Mouse (Mus musculus) liver, embryonic 11.5 days (tissue): ENCODE data around the gene Fam168a. TPM values are rescaled to one million over a fixed set of nuclear protein-coding genes. Genes with fewer than 3 reads are reported as not detected.

Experiments
- ATAC-seq: fragments of 200-750 bp; cut with Nextera tagmentation; replicated peaks from 2 replicates; pipeline ENCODE4 v1.8.0; 2017; ENCODE audit warnings: moderate number of reproducible peaks, mild to moderate bottlenecking, moderate TSS enrichment, moderate library complexity; ENCODE audit not compliant: low FRiP score
- DNase-seq: peaks from one replicate; pipeline ENCODE4 v3.0.0-alpha.2; 2017; ENCODE audit warnings: low spot score
- H3K27ac ChIP-seq: fragments of 300-500 bp; sonication (generic); 2 replicates; pipeline ENCODE4 v1.5.1; 2014; ENCODE audit warnings: mild to moderate bottlenecking, low read depth, low read length, control low read depth
- H3K27me3 ChIP-seq: fragments of 300-500 bp; sonication (generic); replicated peaks from 2 replicates; pipeline ENCODE4 v1.6.1; 2014; ENCODE audit warnings: low read length, mixed read lengths; ENCODE audit not compliant: control insufficient read depth, insufficient read depth
- H3K36me3 ChIP-seq: fragments of 300-500 bp; sonication (generic); 2 replicates; pipeline ENCODE4 v1.6.1; 2014; ENCODE audit warnings: mild to moderate bottlenecking, low read length, moderate library complexity, mixed read lengths; ENCODE audit not compliant: control insufficient read depth, insufficient read depth
- H3K4me1 ChIP-seq: fragments of 300-500 bp; sonication (generic); replicated peaks from 2 replicates; pipeline ENCODE4 v1.6.1; 2014; ENCODE audit warnings: low read length, mixed read lengths; ENCODE audit not compliant: control insufficient read depth, insufficient read depth
- H3K4me2 ChIP-seq: fragments of 300-500 bp; sonication (generic); 2 replicates; pipeline ENCODE4 v1.6.1; 2014; ENCODE audit warnings: mild to moderate bottlenecking, control low read depth, moderate library complexity
- H3K4me3 ChIP-seq: fragments of 300-500 bp; sonication (generic); 2 replicates; pipeline ENCODE4 v1.5.1; 2014; ENCODE audit warnings: low read depth, low read length, control low read depth
- H3K9ac ChIP-seq: fragments of 300-500 bp; sonication (generic); 2 replicates; pipeline ENCODE4 v1.6.1; 2014; ENCODE audit warnings: low read depth, low read length, control low read depth
- H3K9me3 ChIP-seq: fragments of 300-500 bp; sonication (generic); 2 replicates; pipeline ENCODE4 v1.6.1; 2016; ENCODE audit warnings: low read length, inconsistent platforms, mixed read lengths; ENCODE audit not compliant: control insufficient read depth
- WGBS: fragments of 180-500 bp; shearing (Covaris S2); extraction: QIAGEN DNeasy Blood & Tissue Kit; methylation state at CpG from one replicate; pipeline ENCODE4 v1.1.7; 2014; 5-methylcytosine and 5-hydroxymethylcytosine counted together
- polyA plus RNA-seq: library from polyadenylated mRNA; unstranded; fragments of >200 nt; fragmentation: Nextera tagmentation; extraction: Ambion mirVana; gene quantifications from 2 replicates; pipeline ENCODE4 v1.2.1, GENCODE M21; 2014

Gene Fam168a
- polyA plus RNA-seq, 1 experiment from 2014 or later: 18.8 TPM

DNA sequence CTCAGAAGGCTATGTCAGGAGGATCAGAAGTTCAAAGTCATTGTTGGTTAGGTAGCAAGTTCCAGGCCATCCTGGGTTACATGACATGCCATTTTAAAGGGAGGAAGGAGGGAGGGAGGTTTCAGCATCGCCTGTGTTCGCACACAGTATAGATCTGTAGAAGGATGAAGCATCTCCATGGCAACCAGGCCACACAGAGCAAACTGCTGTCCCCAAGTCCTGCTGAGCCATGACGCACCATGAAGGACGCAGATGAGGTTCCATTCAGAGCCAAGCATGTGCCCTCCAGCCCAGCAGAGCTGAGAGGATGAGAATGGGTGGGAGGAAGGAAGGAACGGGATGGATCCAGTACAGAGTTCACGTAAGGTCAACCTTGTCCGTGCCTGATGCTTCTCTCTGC lies 33.0 kb upstream of the Fam168a start:
- H3K9me3 ChIP-seq: no peaks in the 10 kb centered on the region
- H3K36me3 ChIP-seq: no peaks in the 10 kb centered on the region
- H3K27me3 ChIP-seq: no peaks in the 10 kb centered on the region; the same call in 1 of the 2 replicates
- no peak overlapping the region for H3K9ac ChIP-seq
- ATAC-seq: no peak
- H3K4me3 ChIP-seq: no peak overlapping the region
- no peak overlapping the region for H3K27ac ChIP-seq
- 70% methylated on average over 7 of the region's 7 CpGs for WGBS
- H3K4me2 ChIP-seq: no peak overlapping the region
- H3K4me1 ChIP-seq: no peaks in the 10 kb centered on the region
- DNase-seq: no peak

DNA sequence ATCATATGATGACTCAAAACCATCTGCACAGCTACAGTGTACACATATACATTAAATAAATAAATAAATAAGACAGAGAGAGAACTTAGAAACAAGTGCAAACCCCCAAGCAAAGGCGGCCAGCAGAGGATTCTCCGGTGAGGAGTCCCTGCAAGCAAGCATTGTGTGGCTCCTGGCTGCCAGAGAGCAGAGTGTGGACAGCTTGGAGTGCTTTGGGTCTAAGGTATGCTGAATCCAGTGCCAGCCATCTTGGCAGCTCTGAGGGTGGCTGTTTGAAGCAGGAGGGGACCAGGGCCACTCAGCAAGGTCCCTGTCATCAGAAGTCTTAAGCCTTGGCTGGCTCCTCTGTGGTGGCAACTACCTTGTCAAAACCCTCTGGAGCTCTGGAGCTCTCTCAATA lies 31.5 kb upstream of the Fam168a start:
- Histone ChIP-seq H3K27ac (no peak overlapping the region), H3K36me3 (no peaks in the 10 kb centered on the region), H3K9ac (no peak overlapping the region), H3K4me1 (no peaks in the 10 kb centered on the region), H3K27me3 (no peaks in the 10 kb centered on the region; the same call in 1 of the 2 replicates), H3K9me3 (no peaks in the 10 kb centered on the region), H3K4me3 (no peak overlapping the region), H3K4me2 (no peak overlapping the region)
- ATAC-seq (no peak), DNase-seq (no peak)
- 83% methylated on average over 2 of the region's 2 CpGs for WGBS

DNA sequence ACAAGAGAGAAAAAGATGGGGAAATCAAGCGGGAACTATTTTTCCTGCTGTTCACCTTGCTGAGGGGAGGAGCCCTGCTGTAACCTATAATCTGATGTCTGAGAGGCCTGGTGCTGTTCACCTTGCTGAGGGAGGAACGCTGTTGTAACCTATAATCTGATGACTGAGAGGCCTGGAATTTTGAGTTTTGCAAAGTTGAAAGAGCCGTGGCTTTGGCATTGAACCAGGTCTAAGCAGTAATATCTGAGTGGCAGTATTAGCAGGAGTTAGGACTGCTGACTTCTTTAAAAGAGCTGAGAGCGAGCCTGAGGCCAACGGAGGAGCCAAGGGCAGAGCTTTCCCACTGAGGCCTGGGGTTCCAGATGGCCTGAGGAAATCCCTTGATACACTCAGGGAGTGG lies 28.4 kb upstream of the Fam168a start:
- H3K4me3 ChIP-seq: no peak overlapping the region
- WGBS: 80% methylated on average over 5 of the region's 5 CpGs
- no peak overlapping the region for H3K27ac ChIP-seq
- DNase-seq (no peak), ATAC-seq (no peak)
- H3K4me1 ChIP-seq: no peaks in the 10 kb centered on the region
- H3K4me2 ChIP-seq: no peak overlapping the region
- H3K36me3 ChIP-seq: no peaks in the 10 kb centered on the region
- H3K27me3 ChIP-seq: no peaks in the 10 kb centered on the region; the same call in 1 of the 2 replicates
- no peak overlapping the region for H3K9ac ChIP-seq
- no peaks in the 10 kb centered on the region for H3K9me3 ChIP-seq

DNA sequence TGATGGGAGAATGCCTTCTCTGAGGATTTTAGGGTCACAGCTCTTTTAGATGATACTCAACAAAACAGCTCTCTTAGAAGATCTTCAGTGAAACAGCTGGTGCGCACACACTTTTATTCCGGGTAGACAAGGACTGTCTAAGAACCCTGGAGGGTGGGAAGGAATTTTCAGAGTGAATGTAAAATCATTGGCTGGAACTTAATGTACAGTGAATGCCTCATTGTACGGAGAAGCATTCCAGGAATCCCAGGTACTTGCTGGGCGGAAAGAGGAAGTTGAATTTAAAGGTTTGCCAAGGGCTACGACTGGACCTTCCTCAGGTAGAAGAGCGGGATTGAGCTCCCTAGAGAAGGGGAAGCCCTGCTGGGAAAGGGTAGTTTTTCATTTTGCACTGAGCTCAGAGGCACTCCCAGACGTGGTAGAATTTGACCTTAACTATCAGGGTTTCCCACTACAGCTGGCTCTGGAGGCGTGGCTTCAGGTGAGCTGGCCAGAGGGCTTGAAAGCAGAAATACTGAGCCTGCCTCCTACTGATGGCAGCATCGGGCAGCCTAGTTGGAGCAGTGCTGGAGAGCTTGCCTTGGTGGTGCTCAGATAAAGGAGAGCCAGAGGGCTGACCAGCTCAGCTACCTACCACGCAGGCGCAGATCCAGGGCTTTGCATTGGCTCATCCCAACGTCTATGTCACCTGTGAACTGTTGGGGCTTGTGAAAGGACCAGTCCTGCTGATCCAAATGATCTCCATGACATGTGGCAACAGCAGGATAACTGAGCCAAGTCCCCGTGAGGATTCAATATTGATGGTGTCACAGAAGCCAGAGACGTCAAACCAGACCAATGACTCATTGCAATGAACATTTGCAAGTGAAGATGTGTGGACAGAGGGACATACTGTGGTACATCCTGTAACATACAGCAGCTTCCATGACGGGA lies 27.2 kb upstream of the Fam168a start:
- H3K27ac ChIP-seq: no peak overlapping the region
- H3K9me3 ChIP-seq: no peaks in the 10 kb centered on the region
- H3K36me3 ChIP-seq: no peaks in the 10 kb centered on the region
- H3K4me1 ChIP-seq: no peaks in the 10 kb centered on the region
- ATAC-seq (no peak), DNase-seq (no peak)
- H3K4me3 ChIP-seq: no peak overlapping the region
- no peak overlapping the region for H3K4me2 ChIP-seq
- H3K9ac ChIP-seq: no peak overlapping the region
- no peaks in the 10 kb centered on the region for H3K27me3 ChIP-seq
- WGBS: 64% methylated on average over 15 of the region's 15 CpGs

DNA sequence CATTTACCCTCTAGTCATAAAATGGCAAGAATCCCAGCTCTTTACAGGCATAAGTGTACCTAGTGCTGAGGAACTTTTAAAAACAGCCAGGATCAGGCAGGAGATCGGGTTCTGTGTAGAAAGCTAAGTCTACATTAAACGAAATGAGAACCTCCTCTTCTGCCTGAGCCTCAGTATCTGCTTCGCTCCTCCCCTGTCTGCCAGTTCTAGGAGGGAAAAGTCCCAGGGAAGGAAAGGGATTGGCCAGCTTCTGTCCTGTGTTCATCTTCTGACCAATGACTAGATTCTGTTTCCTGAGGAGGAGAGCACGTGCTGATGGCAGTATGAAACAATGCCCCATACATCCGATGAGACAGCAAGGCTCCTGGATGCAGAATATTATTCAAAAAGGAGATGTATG lies 25.3 kb upstream of the Fam168a start:
- DNase-seq (no peak), ATAC-seq (no peak)
- Histone ChIP-seq H3K27me3 (no peaks in the 10 kb centered on the region), H3K9ac (no peak overlapping the region), H3K27ac (no peak overlapping the region), H3K4me2 (no peak overlapping the region), H3K9me3 (no peaks in the 10 kb centered on the region), H3K36me3 (no peaks in the 10 kb centered on the region), H3K4me1 (no peaks in the 10 kb centered on the region), H3K4me3 (no peak overlapping the region)
- WGBS: 59% methylated on average over 5 of the region's 5 CpGs

DNA sequence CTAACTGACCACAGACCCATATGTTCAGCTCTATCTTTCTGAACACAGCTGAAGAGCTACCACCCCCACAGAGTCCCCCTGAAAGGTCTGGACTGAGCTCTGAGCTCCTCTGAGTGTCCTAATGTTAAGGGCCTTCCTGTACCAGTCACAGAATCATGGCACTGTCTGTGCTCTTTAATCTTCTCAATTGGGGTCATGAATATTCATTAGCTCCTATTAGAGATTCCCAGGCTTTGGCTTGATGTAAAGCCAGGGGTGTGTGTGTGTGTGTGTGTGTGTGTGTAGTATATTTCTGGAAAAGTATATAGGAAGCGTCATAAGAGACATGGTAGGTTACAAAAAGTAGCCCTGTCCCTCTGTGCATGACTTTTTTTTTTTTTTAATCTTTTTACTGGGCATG lies 23.2 kb upstream of the Fam168a start:
- ATAC-seq: no peak
- H3K27me3 ChIP-seq: no peaks in the 10 kb centered on the region
- no peaks in the 10 kb centered on the region for H3K9me3 ChIP-seq
- H3K27ac ChIP-seq: no peak overlapping the region
- H3K36me3 ChIP-seq: no peaks in the 10 kb centered on the region
- H3K9ac ChIP-seq: no peak overlapping the region
- 93% methylated on average over 1 of the region's 1 CpGs for WGBS
- no peak overlapping the region for H3K4me3 ChIP-seq
- no peak for DNase-seq
- no peaks in the 10 kb centered on the region for H3K4me1 ChIP-seq
- no peak overlapping the region for H3K4me2 ChIP-seq

DNA sequence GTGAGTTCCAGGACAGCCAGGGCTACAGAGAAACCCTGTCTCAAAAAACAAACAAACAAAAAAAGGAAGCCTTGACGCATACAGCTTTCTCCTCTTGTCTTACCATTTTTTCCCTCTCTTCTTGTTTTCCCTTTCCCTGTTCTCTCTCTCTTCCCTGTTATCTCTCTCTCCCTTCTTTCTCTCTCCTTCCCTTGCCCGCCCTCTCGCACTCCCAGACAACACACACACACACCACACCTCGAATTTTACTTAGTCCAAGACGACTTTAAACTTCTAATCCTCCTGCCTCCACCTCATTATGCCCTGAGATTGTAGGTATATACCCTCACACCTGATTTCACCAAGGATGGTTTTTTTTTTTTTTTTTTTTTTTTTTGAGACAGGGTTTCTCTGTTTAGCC lies 22.4 kb upstream of the Fam168a start:
- peak; percentile 21; the same call in 1 of the 2 replicates for ATAC-seq
- Histone ChIP-seq H3K4me2 (peak overlapping the region; percentile 10; the same call in 1 of the 2 replicates), H3K9ac (no peak overlapping the region), H3K36me3 (no peaks in the 10 kb centered on the region), H3K4me1 (no peaks in the 10 kb centered on the region), H3K4me3 (no peak overlapping the region), H3K27me3 (no peaks in the 10 kb centered on the region), H3K27ac (peak overlapping the region; percentile 64), H3K9me3 (no peaks in the 10 kb centered on the region)
- no peak for DNase-seq
- 58% methylated on average over 5 of the region's 5 CpGs for WGBS

DNA sequence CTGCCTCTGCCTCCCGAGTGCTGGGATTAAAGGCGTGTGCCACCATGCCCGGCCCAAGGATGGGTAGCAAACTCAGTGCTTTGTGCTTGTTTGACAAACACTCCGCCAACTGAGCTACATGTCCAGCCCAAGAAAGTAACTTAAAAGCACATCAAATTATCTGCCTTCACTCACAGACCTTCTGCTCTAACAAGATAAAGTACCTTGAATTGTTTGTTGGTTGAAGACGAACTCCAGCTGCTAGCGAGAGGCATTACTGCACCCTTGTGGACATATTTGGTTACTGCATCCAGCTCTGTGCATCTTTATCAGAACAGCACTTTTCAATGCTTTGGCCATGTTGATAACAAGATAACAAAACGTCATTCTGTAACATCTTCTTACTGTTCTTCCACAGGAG lies 21.9 kb upstream of the Fam168a start:
- Histone ChIP-seq H3K36me3 (no peaks in the 10 kb centered on the region), H3K27me3 (no peaks in the 10 kb centered on the region), H3K9me3 (no peaks in the 10 kb centered on the region), H3K4me3 (no peak overlapping the region), H3K4me1 (no peaks in the 10 kb centered on the region), H3K27ac (peak overlapping the region; percentile 64), H3K9ac (no peak overlapping the region), H3K4me2 (peak overlapping the region; percentile 10; the same call in 1 of the 2 replicates)
- 33% methylated on average over 7 of the region's 7 CpGs for WGBS
- peak; percentile 47 for DNase-seq
- ATAC-seq: peak; percentile 76
